Mouse (Mus musculus) CH12.LX (cell line): ENCODE measurements at regions not wholly inside any gene's neighbourhood (a gene's known extent, or its start where the extent isn't known, plus 50 kb on each side); places are given as distances from the start of the nearest gene placed in this dataset.

ENCODE experiments used
- DNase-seq: peaks from one replicate; pipeline ENCODE4 v3.0.0-alpha.2; 2013; ENCODE audit errors: extremely low read depth
- H3K27ac ChIP-seq: 2 replicates; pipeline ENCODE4 v1.5.1; 2012; ENCODE audit warnings: low read depth, mild to moderate bottlenecking, control low read depth, moderate library complexity; ENCODE audit not compliant: insufficient read depth
- H3K27me3 ChIP-seq: replicated peaks from 2 replicates; pipeline ENCODE3; 2012; ENCODE audit warnings: inconsistent platforms
- H3K36me3 ChIP-seq, 2 experiments: replicated peaks in 1 of 2; 2 replicates each; pipeline versions ENCODE3 to v1.6.1; 2012; ENCODE audit warnings: inconsistent platforms in 1 of 2, low read length in 1 of 2, mild to moderate bottlenecking in 1 of 2, mixed read lengths in 1 of 2, moderate library complexity in 1 of 2; ENCODE audit not compliant: control insufficient read depth in 1 of 2, insufficient read depth in 1 of 2
- H3K4me1 ChIP-seq, 2 experiments: 2 replicates each; pipeline ENCODE4 v1.6.1; 2012; ENCODE audit warnings: inconsistent platforms in 1 of 2, moderate library complexity in 1 of 2; ENCODE audit not compliant: insufficient read depth in 2 of 2, control insufficient read depth in 1 of 2
- H3K4me2 ChIP-seq: 2 replicates; pipeline ENCODE4 v1.6.1; 2012; ENCODE audit warnings: low read depth, mild to moderate bottlenecking, control low read depth; ENCODE audit not compliant: poor library complexity, insufficient read depth, severe bottlenecking
- H3K4me3 ChIP-seq, 3 experiments: fragments of 150-350 bp in 1 of 3; sonication (generic) in 1 of 3; replicated peaks in 1 of 3; 2 replicates each; pipeline versions ENCODE3 to v1.5.1; 2011 to 2012; ENCODE audit warnings: low read depth in 2 of 3, low read length in 2 of 3, mild to moderate bottlenecking in 2 of 3, moderate library complexity in 2 of 3, control low read depth in 1 of 3, improper control_type of control experiment in 1 of 3, inconsistent platforms in 1 of 3, mixed read lengths in 1 of 3; ENCODE audit not compliant: poor library complexity in 1 of 3
- H3K79me2 ChIP-seq: replicated peaks from 2 replicates; pipeline ENCODE4 v1.6.1; 2012; ENCODE audit warnings: mild to moderate bottlenecking, moderate library complexity; ENCODE audit not compliant: control insufficient read depth, poor library complexity, insufficient read depth, severe bottlenecking; ENCODE audit errors: extremely low read depth
- H3K9ac ChIP-seq: 2 replicates; pipeline ENCODE4 v1.6.1; 2012; ENCODE audit warnings: low read depth, mild to moderate bottlenecking, control low read depth, moderate library complexity; ENCODE audit not compliant: insufficient read depth
- H3K9me3 ChIP-seq: replicated peaks from 2 replicates; pipeline ENCODE3; 2012; ENCODE audit warnings: low read length, inconsistent platforms, mixed read lengths
- BHLHE40 ChIP-seq: IDR thresholded peaks from 2 replicates; pipeline ENCODE4 v1.6.1; 2011; ENCODE audit warnings: mild to moderate bottlenecking, low read depth, low read length, improper control_type of control experiment
- CHD2 ChIP-seq: IDR thresholded peaks from 2 replicates; pipeline ENCODE4 v1.6.1; 2011; ENCODE audit warnings: low read length, improper control_type of control experiment
- E2F4 ChIP-seq: IDR thresholded peaks from 2 replicates; pipeline ENCODE4 v1.6.1; 2011; ENCODE audit warnings: low read depth, low read length, improper control_type of control experiment; ENCODE audit not compliant: insufficient replicate concordance
- ELF1 ChIP-seq: IDR thresholded peaks from 2 replicates; pipeline ENCODE4 v1.6.1; 2014; ENCODE audit warnings: low read depth, mild to moderate bottlenecking, inconsistent platforms, low read length, improper control_type of control experiment
- ETS1 ChIP-seq: conservative IDR thresholded peaks from 2 replicates; pipeline ENCODE4 v1.6.1; 2012; ENCODE audit warnings: low read depth, mild to moderate bottlenecking, inconsistent platforms, low read length, improper control_type of control experiment, moderate library complexity
- GABPA ChIP-seq: IDR thresholded peaks from 2 replicates; pipeline ENCODE4 v1.6.1; 2012; ENCODE audit warnings: low read depth, low read length, improper control_type of control experiment, inconsistent platforms; ENCODE audit not compliant: insufficient replicate concordance
- HCFC1 ChIP-seq: IDR thresholded peaks from 2 replicates; pipeline ENCODE4 v1.6.1; 2012; ENCODE audit warnings: low read depth, mild to moderate bottlenecking, inconsistent platforms, low read length, improper control_type of control experiment
- IRF4 ChIP-seq: IDR thresholded peaks from 2 replicates; pipeline ENCODE4 v1.6.1; 2014; ENCODE audit warnings: low read depth, mild to moderate bottlenecking, inconsistent platforms, low read length, improper control_type of control experiment
- JUN ChIP-seq: IDR thresholded peaks from 2 replicates; pipeline ENCODE4 v1.6.1; 2011; ENCODE audit warnings: low read depth, mild to moderate bottlenecking, low read length, improper control_type of control experiment, moderate library complexity; ENCODE audit not compliant: insufficient read depth
- JUND ChIP-seq: conservative IDR thresholded peaks from 2 replicates; pipeline ENCODE4 v1.6.1; 2011; ENCODE audit warnings: low read depth, low read length, improper control_type of control experiment
- KAT2A ChIP-seq: IDR thresholded peaks from 2 replicates; pipeline ENCODE4 v1.6.1; 2012; ENCODE audit warnings: low read length, improper control_type of control experiment, inconsistent platforms; ENCODE audit not compliant: insufficient replicate concordance
- MAFK ChIP-seq: IDR thresholded peaks from 2 replicates; pipeline ENCODE4 v1.6.1; 2011; ENCODE audit warnings: low read length, improper control_type of control experiment; ENCODE audit not compliant: insufficient replicate concordance
- MAX ChIP-seq: IDR thresholded peaks from 2 replicates; pipeline ENCODE4 v1.6.1; 2011; ENCODE audit warnings: low read length, improper control_type of control experiment
- MAZ ChIP-seq: IDR thresholded peaks from 2 replicates; pipeline ENCODE4 v1.6.1; 2012; ENCODE audit warnings: low read depth, mild to moderate bottlenecking, inconsistent platforms, low read length, improper control_type of control experiment, moderate library complexity
- MEF2A ChIP-seq: IDR thresholded peaks from 2 replicates; pipeline ENCODE4 v1.6.1; 2014; ENCODE audit warnings: low read depth, mild to moderate bottlenecking, inconsistent platforms, low read length, improper control_type of control experiment, borderline replicate concordance
- MXI1 ChIP-seq: IDR thresholded peaks from 2 replicates; pipeline ENCODE4 v1.6.1; 2011; ENCODE audit warnings: mild to moderate bottlenecking, low read depth, low read length, improper control_type of control experiment
- MYC ChIP-seq: IDR thresholded peaks from 2 replicates; pipeline ENCODE4 v1.6.1; 2011; ENCODE audit warnings: low read depth, mild to moderate bottlenecking, improper control_type of control experiment, low read length
- NELFE ChIP-seq: IDR thresholded peaks from 2 replicates; pipeline ENCODE4 v1.6.1; 2011; ENCODE audit warnings: low read depth, low read length, improper control_type of control experiment
- PAX5 ChIP-seq: IDR thresholded peaks from 2 replicates; pipeline ENCODE4 v1.6.1; 2012; ENCODE audit warnings: low read length, inconsistent platforms, mixed read lengths
- POLR2A ChIP-seq: IDR thresholded peaks from 2 replicates; pipeline ENCODE4 v1.6.1; 2011; ENCODE audit warnings: low read depth, mild to moderate bottlenecking, improper control_type of control experiment, low read length
- POLR2AphosphoS2 ChIP-seq: IDR thresholded peaks from 2 replicates; pipeline ENCODE4 v1.6.1; 2011; ENCODE audit warnings: low read depth, low read length, improper control_type of control experiment
- RAD21 ChIP-seq: IDR thresholded peaks from 2 replicates; pipeline ENCODE4 v1.6.1; 2011; ENCODE audit warnings: low read depth, mild to moderate bottlenecking, low read length, improper control_type of control experiment, moderate library complexity
- SIN3A ChIP-seq: IDR thresholded peaks from 2 replicates; pipeline ENCODE4 v1.6.1; 2012; ENCODE audit warnings: low read length, improper control_type of control experiment, inconsistent platforms
- TCF12 ChIP-seq: IDR thresholded peaks from 2 replicates; pipeline ENCODE4 v1.6.1; 2014; ENCODE audit warnings: low read depth, mild to moderate bottlenecking, inconsistent platforms, low read length, improper control_type of control experiment
- USF2 ChIP-seq: conservative IDR thresholded peaks from 2 replicates; pipeline ENCODE4 v1.6.1; 2011; ENCODE audit warnings: low read depth, low read length, improper control_type of control experiment
- ZC3H11A ChIP-seq: IDR thresholded peaks from 2 replicates; pipeline ENCODE4 v1.6.1; 2012; ENCODE audit warnings: low read depth, mild to moderate bottlenecking, inconsistent platforms, low read length, improper control_type of control experiment
- ZKSCAN1 ChIP-seq: IDR thresholded peaks from 2 replicates; pipeline ENCODE4 v1.6.1; 2012; ENCODE audit warnings: low read depth, inconsistent platforms, low read length, improper control_type of control experiment, borderline replicate concordance
- ZMIZ1 ChIP-seq: IDR thresholded peaks from 2 replicates; pipeline ENCODE4 v1.6.1; 2012; ENCODE audit warnings: low read depth, mild to moderate bottlenecking, inconsistent platforms, low read length, improper control_type of control experiment
- ZNF384 ChIP-seq: IDR thresholded peaks from 2 replicates; pipeline ENCODE4 v1.6.1; 2012; ENCODE audit warnings: low read depth, low read length, improper control_type of control experiment, inconsistent platforms
- dilution Hi-C: fragments of 300-500 bp; cut with MboI; formaldehyde crosslinking; loops from 2 replicates; pipeline ENCODE4 v1.14.3; 2020; ENCODE audit warnings: low sequenced_read_pairs; ENCODE audit not compliant: extremely low pct_unique_long_range_greater_than_20kb, extremely low pct_ligation_motif_present
- in situ Hi-C: fragments of 300-500 bp; cut with MboI; formaldehyde crosslinking; loops from 3 replicates; pipeline ENCODE4 v1.14.3; 2019; ENCODE audit warnings: low sequenced_read_pairs, low pct_ligation_motif_present, low pct_unique_long_range_greater_than_20kb, mixed read lengths

DNA sequence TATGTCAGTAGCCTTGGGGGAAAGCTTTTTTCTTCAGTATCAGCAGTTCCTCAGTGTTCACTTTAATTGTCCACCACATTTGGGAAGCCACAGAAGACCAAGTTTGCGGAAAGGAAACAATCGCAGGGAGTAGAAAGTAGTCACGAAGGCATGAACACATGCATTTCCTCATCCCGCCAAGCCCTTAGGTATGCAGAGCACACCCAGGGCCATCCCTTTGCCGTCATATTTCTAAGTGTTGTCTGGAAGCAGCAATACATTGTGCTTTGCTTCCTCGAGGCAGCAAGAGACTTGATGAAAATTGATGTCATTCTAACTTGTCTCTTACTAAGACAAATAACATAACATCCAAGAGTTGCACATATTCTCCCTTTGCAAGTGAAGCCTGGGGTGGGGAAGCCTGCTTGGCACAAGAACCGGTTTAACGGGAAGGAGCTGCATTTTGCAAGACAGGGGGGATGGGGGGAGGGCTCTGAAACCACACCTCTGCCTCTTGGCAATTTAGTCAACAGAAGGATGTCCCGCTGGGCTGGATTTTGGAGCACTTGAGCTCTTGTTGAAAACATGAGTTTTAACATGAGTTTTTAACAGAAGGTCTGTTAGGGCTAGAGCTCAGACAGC lies 337.2 kb downstream of the Slc22a22 start:
- Histone ChIP-seq H3K4me2 (no peak overlapping the region), H3K4me3 (no peak overlapping the region), H3K4me1 (no peaks in the 10 kb centered on the region), H3K27me3 (no peaks in the 10 kb centered on the region), H3K9me3 (no peaks in the 10 kb centered on the region), H3K36me3 (no peaks in the 10 kb centered on the region), H3K9ac (no peak overlapping the region), H3K79me2 (no peaks in the 10 kb centered on the region), H3K27ac (no peak overlapping the region)
- TF ChIP-seq BHLHE40 (no peak), ETS1 (no peak), MAZ (no peak), ZKSCAN1 (no peak), IRF4 (no peak), USF2 (no peak), RAD21 (no peak), POLR2AphosphoS2 (no peak), GABPA (no peak), PAX5 (no peak), ELF1 (no peak), JUN (no peak), MAX (no peak), MAFK (no peak), MEF2A (no peak), NELFE (no peak), ZMIZ1 (no peak), JUND (no peak), MYC (no peak), TCF12 (no peak)
- DNase-seq, result no peak
- in situ Hi-C loops (no loop called here), dilution Hi-C loops (no loop called here)

DNA sequence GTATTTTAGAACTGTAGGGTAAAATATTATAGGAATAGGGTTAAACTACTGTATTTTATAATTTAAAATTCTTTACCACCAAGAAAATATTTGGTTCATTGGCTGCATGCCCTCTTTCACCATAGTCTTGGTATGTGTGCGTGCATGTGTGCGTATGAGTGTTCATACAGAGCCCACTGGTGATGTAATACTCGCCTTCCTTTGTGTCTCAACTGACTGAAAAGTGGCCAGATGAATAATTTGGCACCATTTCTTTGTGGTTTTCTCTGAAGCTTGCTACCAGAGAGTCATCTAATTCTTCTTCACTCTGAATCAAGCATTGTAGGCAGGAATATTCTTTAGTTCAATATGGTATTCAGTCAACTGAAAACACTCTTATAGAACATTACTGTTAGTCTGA lies 372.7 kb downstream of the Slc22a22 start:
- no peak for DNase-seq
- Histone ChIP-seq H3K27ac (no peak overlapping the region), H3K4me1 (no peaks in the 10 kb centered on the region), H3K27me3 (no peaks in the 10 kb centered on the region)
- in situ Hi-C loops, result no loop called here
- TF ChIP-seq CHD2 (no peak), ZC3H11A (no peak), JUND (no peak), POLR2AphosphoS2 (no peak), HCFC1 (no peak), ZNF384 (no peak), POLR2A (no peak), E2F4 (no peak), MXI1 (no peak), RAD21 (no peak), KAT2A (no peak), ZMIZ1 (no peak), SIN3A (no peak), ELF1 (no peak)
- TF ChIP-seq, all 38 proteins: peak for 0
- no peak overlapping the region for H3K4me3 ChIP-seq
- no peak overlapping the region for H3K9ac ChIP-seq
- no peak overlapping the region for H3K4me2 ChIP-seq
- no peaks in the 10 kb centered on the region for H3K36me3 ChIP-seq
- dilution Hi-C loops, result no loop called here
- H3K9me3 ChIP-seq, result no peaks in the 10 kb centered on the region
- no peaks in the 10 kb centered on the region for H3K79me2 ChIP-seq
